Comparison of ENCODE assay signal across 12 mouse cellular contexts in genomic region chr1:171840450-171841023, GRCm38 (mm10). TPM values are rescaled to one million over a fixed set of nuclear protein-coding genes. Genes with fewer than 3 reads are reported as not detected.
A peak's percentile ranks its signal among the peaks of the same experiment; 100 is the strongest.
DNase-seq lines count a peak whose midpoint lies in the region; ATAC-seq and TF ChIP-seq lines count a peak whose summit lies in the region.
"Had no signal": no experiment of that assay in that cellular context is flagged by ENCODE, and none has a peak within 500 bp of the region (broad histone marks: within the 10 kb centered on the region; RNA-seq: fewer than 3 reads in every experiment).

No protein-coding gene starts in this region.

- no peak overlapping the region for H3K4me2 ChIP-seq in heart, embryonic 11.5 days
- H3K4me2 ChIP-seq in liver, postnatal 0 days (ENCODE audit: low read depth, low read length), result peak overlapping the region; percentile 61
- no peak overlapping the region for H3K4me2 ChIP-seq in stomach, postnatal 0 days (replicated peaks; ENCODE audit: low read depth)
- H3K4me2 ChIP-seq in hindbrain, embryonic 11.5 days (replicated peaks; ENCODE audit: low read depth, low read length), result no peak overlapping the region
- H3K4me2 ChIP-seq: hindbrain, embryonic 15.5 days; neural tube, embryonic 13.5 days had no signal

- no peak for TF ChIP-seq CTCF in heart, adult 2 months (IDR thresholded peaks at IDR 0.05)
- TF ChIP-seq CTCF in liver, postnatal 0 days (IDR thresholded peaks at IDR 0.05; ENCODE audit: low read depth), result no peak
- no peak for TF ChIP-seq CTCF in stomach, postnatal 0 days (IDR thresholded peaks at IDR 0.05; ENCODE audit: low read depth)

- no peak for ATAC-seq in heart, embryonic 11.5 days (replicated peaks; ENCODE audit: insufficient number of reproducible peaks, low FRiP score, low TSS enrichment)
- ATAC-seq in common myeloid progenitor, adult 5-6 weeks (replicated peaks; ENCODE audit: low read depth, poor library complexity, severe bottlenecking), result peak; percentile 78
- no peak for ATAC-seq in liver, postnatal 0 days
- ATAC-seq in stomach, postnatal 0 days (ENCODE audit: low FRiP score, low TSS enrichment), result no peak
- ATAC-seq in hindbrain, embryonic 11.5 days (ENCODE audit: low FRiP score), result no peak

- H3K27me3 ChIP-seq in heart, adult 2 months (ENCODE audit: control insufficient read depth, insufficient read depth, low read length), result no peaks in the 10 kb centered on the region
- no peaks in the 10 kb centered on the region for H3K27me3 ChIP-seq in heart, embryonic 11.5 days (ENCODE audit: control insufficient read depth, insufficient read depth, low read length)
- H3K27me3 ChIP-seq in liver, postnatal 0 days (ENCODE audit: insufficient read depth, low read length), result no peaks in the 10 kb centered on the region
- no peaks in the 10 kb centered on the region for H3K27me3 ChIP-seq in stomach, postnatal 0 days (ENCODE audit: control insufficient read depth, insufficient read depth, low read length)
- no peaks in the 10 kb centered on the region for H3K27me3 ChIP-seq in hindbrain, embryonic 11.5 days (ENCODE audit: control insufficient read depth, insufficient read depth, low read length)
- H3K27me3 ChIP-seq: hindbrain, embryonic 15.5 days; neural tube, embryonic 13.5 days had no signal

- H3K4me1 ChIP-seq in heart, adult 2 months (ENCODE audit: control insufficient read depth, insufficient read depth, low read length), result no peaks in the 10 kb centered on the region
- H3K4me1 ChIP-seq in heart, embryonic 11.5 days (ENCODE audit: control insufficient read depth, insufficient read depth, low read length), result no peaks in the 10 kb centered on the region
- H3K4me1 ChIP-seq in liver, postnatal 0 days (ENCODE audit: insufficient read depth), result peaks cover 3% of the 10 kb centered on the region
- no peaks in the 10 kb centered on the region for H3K4me1 ChIP-seq in stomach, postnatal 0 days (replicated peaks; ENCODE audit: control insufficient read depth, insufficient read depth)
- H3K4me1 ChIP-seq in hindbrain, embryonic 11.5 days (replicated peaks; ENCODE audit: control insufficient read depth, insufficient read depth, low read length), result no peaks in the 10 kb centered on the region
- H3K4me1 ChIP-seq: hindbrain, embryonic 15.5 days; neural tube, embryonic 13.5 days had no signal

- no peak overlapping the region for H3K4me3 ChIP-seq in heart, adult 2 months
- H3K4me3 ChIP-seq in heart, embryonic 11.5 days (ENCODE audit: low read depth, low read length), result no peak overlapping the region
- peak overlapping the region; percentile 28 for H3K4me3 ChIP-seq in liver, postnatal 0 days (ENCODE audit: low read depth, low read length)
- H3K4me3 ChIP-seq in stomach, postnatal 0 days (ENCODE audit: low read depth, low read length), result no peak overlapping the region
- no peak overlapping the region for H3K4me3 ChIP-seq in hindbrain, embryonic 11.5 days (ENCODE audit: low read depth, low read length)
- H3K4me3 ChIP-seq: hindbrain, embryonic 15.5 days; neural tube, embryonic 13.5 days had no signal

- WGBS in heart, adult 2 months, result 32% methylated on average over 4 of the region's 4 CpGs
- WGBS in heart, embryonic 11.5 days (ENCODE audit: insufficient replicate concordance), result 64% methylated on average over 4 of the region's 4 CpGs
- 29% methylated on average over 4 of the region's 4 CpGs for WGBS in liver, postnatal 0 days (ENCODE audit: insufficient replicate concordance)
- 64% methylated on average over 4 of the region's 4 CpGs for WGBS in stomach, postnatal 0 days
- 89% methylated on average over 4 of the region's 4 CpGs for WGBS in hindbrain, embryonic 11.5 days

- peak overlapping the region; percentile 13 for H3K27ac ChIP-seq in heart, adult 2 months
- no peak overlapping the region for H3K27ac ChIP-seq in heart, embryonic 11.5 days (ENCODE audit: low read depth, low read length)
- peak overlapping the region; percentile 76 for H3K27ac ChIP-seq in liver, postnatal 0 days (ENCODE audit: low read depth)
- no peak overlapping the region for H3K27ac ChIP-seq in stomach, postnatal 0 days (replicated peaks)
- H3K27ac ChIP-seq in hindbrain, embryonic 11.5 days (ENCODE audit: low read depth, low read length), result no peak overlapping the region
- H3K27ac ChIP-seq: hindbrain, embryonic 15.5 days; neural tube, embryonic 13.5 days had no signal

- no peak for TF ChIP-seq POLR2A in heart, adult 2 months (IDR thresholded peaks at IDR 0.05; ENCODE audit: insufficient read depth, low read depth, low read length)

- intact Hi-C loops in heart, adult 2 months (cut with DNase I), result no loop called here

- peak in 1 of 2 experiments; percentile 47 for DNase-seq in heart, adult 2 months
- DNase-seq in liver, postnatal 0 days, result peak; percentile 23
- peak; percentile 28 to 54 for DNase-seq in thymus, adult 18-20 months
- DNase-seq in stomach, postnatal 0 days (ENCODE audit: low spot score), result no peak
- no peak for DNase-seq in hindbrain, embryonic 11.5 days (ENCODE audit: low spot score)
- no peak for DNase-seq in cerebellum, postnatal 25 days

- H3K9ac ChIP-seq in heart, adult 2 months (ENCODE audit: low read depth, low read length), result no peak overlapping the region
- H3K9ac ChIP-seq in heart, embryonic 11.5 days (ENCODE audit: low read depth, low read length), result no peak overlapping the region
- 0 out of 2 replicates have a peak overlapping the region, but pooled peaks have one; percentile 27 for H3K9ac ChIP-seq in liver, postnatal 0 days (replicated peaks)
- no peak overlapping the region for H3K9ac ChIP-seq in stomach, postnatal 0 days (ENCODE audit: low read length)
- H3K9ac ChIP-seq in hindbrain, embryonic 11.5 days (ENCODE audit: low read depth, low read length), result no peak overlapping the region
- H3K9ac ChIP-seq: hindbrain, embryonic 15.5 days; neural tube, embryonic 13.5 days had no signal

- no peaks in the 10 kb centered on the region for H3K79me2 ChIP-seq in heart, adult 2 months (replicated peaks; ENCODE audit: control insufficient read depth, insufficient read depth, low read length)

- H3K36me3 ChIP-seq in heart, adult 2 months (ENCODE audit: control insufficient read depth, insufficient read depth, low read length), result no peaks in the 10 kb centered on the region
- no peaks in the 10 kb centered on the region for H3K36me3 ChIP-seq in heart, embryonic 11.5 days (ENCODE audit: control insufficient read depth, insufficient read depth, low read length)
- no peaks in the 10 kb centered on the region for H3K36me3 ChIP-seq in liver, postnatal 0 days (replicated peaks; ENCODE audit: insufficient read depth, low read length)
- no peaks in the 10 kb centered on the region for H3K36me3 ChIP-seq in stomach, postnatal 0 days (ENCODE audit: control insufficient read depth, insufficient read depth, low read length)
- no peaks in the 10 kb centered on the region for H3K36me3 ChIP-seq in hindbrain, embryonic 11.5 days (ENCODE audit: control insufficient read depth, insufficient read depth, low read length)
- H3K36me3 ChIP-seq: hindbrain, embryonic 15.5 days; neural tube, embryonic 13.5 days had no signal

- no peak for TF ChIP-seq EP300 in heart, adult 2 months (IDR thresholded peaks at IDR 0.05; ENCODE audit: insufficient read depth, low read depth, low read length)
- no peak; the same call in 1 of the 2 replicates for TF ChIP-seq EP300 in liver, postnatal 0 days (IDR thresholded peaks at IDR 0.05; ENCODE audit: low read depth)
- no peak for TF ChIP-seq EP300 in stomach, postnatal 0 days (optimal IDR thresholded peaks at IDR 0.05)

- no peaks in the 10 kb centered on the region for H3K9me3 ChIP-seq in heart, embryonic 11.5 days (replicated peaks; ENCODE audit: control insufficient read depth, low read length)
- H3K9me3 ChIP-seq in liver, postnatal 0 days (ENCODE audit: low read length), result no peaks in the 10 kb centered on the region
- H3K9me3 ChIP-seq in stomach, postnatal 0 days (ENCODE audit: control insufficient read depth, low read length), result no peaks in the 10 kb centered on the region
- H3K9me3 ChIP-seq in hindbrain, embryonic 11.5 days (ENCODE audit: control insufficient read depth, low read length), result no peaks in the 10 kb centered on the region
- H3K9me3 ChIP-seq: hindbrain, embryonic 15.5 days; neural tube, embryonic 13.5 days had no signal

RNA-seq across cellular contexts. Expression of gene Cd84, which starts 1.0 kb away (rescaled TPM):
- 1 to 10 TPM; 2.6 to 4.6 TPM for total RNA-seq in heart, adult 2 months (2021)
- 1.6 and 2.2 TPM in 2 replicates for polyA plus RNA-seq in heart, adult 2 months (2012; rRNA removed)
- 0.86 and 1.2 TPM in 2 replicates for polyA plus RNA-seq in heart, embryonic 11.5 days (2014; fragmentation: Nextera tagmentation; extraction: Ambion mirVana)
- total RNA-seq in common myeloid progenitor, adult 5-6 weeks (2017), result 63.3 and 80.2 TPM in 2 replicates
- 10.8 and 11.2 TPM in 2 replicates for polyA plus RNA-seq in liver, postnatal 0 days (2015; fragmentation: Nextera tagmentation; extraction: Ambion mirVana)
- polyA plus RNA-seq in stomach, postnatal 0 days (2015; fragmentation: Nextera tagmentation; extraction: Ambion mirVana), result 1.5 and 1.8 TPM in 2 replicates
- polyA plus RNA-seq in hindbrain, embryonic 11.5 days (2014; fragmentation: Nextera tagmentation; extraction: Ambion mirVana), result 0.64 and 0.77 TPM in 2 replicates

RNA-seq across cellular contexts. Expression of gene Gm10521, which starts 54.9 kb away (rescaled TPM):
- under 1 TPM in 1 of 2 experiments, not detected in 1; 0.09 TPM for total RNA-seq in heart, adult 2 months (2021)
- polyA plus RNA-seq in heart, adult 2 months (2012; rRNA removed), result 0.15 and 0.41 TPM in 2 replicates
- polyA plus RNA-seq in heart, embryonic 11.5 days (2014; fragmentation: Nextera tagmentation; extraction: Ambion mirVana), result not detected in 2 replicates
- total RNA-seq in common myeloid progenitor, adult 5-6 weeks (2017), result 1.8 and 2.6 TPM in 2 replicates
- 0.07 TPM in 1 of 2 replicates, not detected in the other for polyA plus RNA-seq in liver, postnatal 0 days (2015; fragmentation: Nextera tagmentation; extraction: Ambion mirVana)
- not detected in 2 replicates for polyA plus RNA-seq in stomach, postnatal 0 days (2015; fragmentation: Nextera tagmentation; extraction: Ambion mirVana)
- not detected in 2 replicates for polyA plus RNA-seq in hindbrain, embryonic 11.5 days (2014; fragmentation: Nextera tagmentation; extraction: Ambion mirVana)
- polyA plus RNA-seq: hindbrain, embryonic 15.5 days; limb, embryonic 11.5 days; neural tube, embryonic 13.5 days; stomach, embryonic 16.5 days had no signal

Comparison
In these comparisons a context has a peak if more than half of its experiments do, and no peak if none do; other contexts are left out.
1. H3K27ac ChIP-seq: peak in heart, adult 2 months (single experiment) and liver, postnatal 0 days (single experiment); none in heart, embryonic 11.5 days (single experiment), stomach, postnatal 0 days (single experiment) and hindbrain, embryonic 11.5 days (single experiment).
2. DNase-seq: peak in liver, postnatal 0 days (single experiment) and thymus, adult 18-20 months (2 of 2); none in stomach, postnatal 0 days (single experiment), hindbrain, embryonic 11.5 days (single experiment) and cerebellum, postnatal 25 days (0 of 2).